Comparison of ENCODE assay signal across 18 mouse cellular contexts in the genomic region with DNA sequence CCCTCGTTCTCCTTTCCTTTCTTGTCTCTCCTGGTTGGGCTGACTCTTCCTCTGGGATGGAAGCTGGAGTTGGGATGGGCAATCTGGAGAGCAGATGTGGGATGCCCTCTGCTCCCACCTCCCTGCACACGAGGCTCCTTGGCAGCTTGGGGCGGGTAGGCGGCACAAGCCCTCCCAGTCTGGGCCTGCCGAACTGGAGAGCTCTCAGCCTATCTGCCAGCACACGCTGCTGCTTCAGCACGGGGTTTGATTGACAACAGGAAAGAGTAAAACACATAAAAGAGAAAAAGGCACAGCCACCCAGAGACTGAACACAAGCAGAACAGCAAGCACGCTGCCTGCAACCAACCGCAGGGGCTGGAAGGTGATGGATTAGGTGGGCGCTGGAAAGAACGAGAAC.
DNase-seq lines count a peak whose midpoint lies in the region; ATAC-seq lines count a peak whose summit lies in the region.
"Had no signal": no experiment of that assay in that cellular context is flagged by ENCODE, and none has a peak within 500 bp of the region (broad histone marks: within the 10 kb centered on the region; RNA-seq: fewer than 3 reads in every experiment).

No protein-coding gene starts in this region.

- no peak for ATAC-seq in CD4-positive, CD25-positive, alpha-beta regulatory T cell, adult 4 months
- no peak for ATAC-seq in midbrain, embryonic 14.5 days (ENCODE audit: low FRiP score, low TSS enrichment)
- peak; percentile 50; the same call in 1 of the 2 replicates for ATAC-seq in hindbrain, embryonic 16.5 days
- ATAC-seq: Patski had no signal

- 39% methylated on average over 11 of the region's 11 CpGs for WGBS in midbrain, embryonic 10.5 days
- WGBS in midbrain, embryonic 14.5 days = 48% methylated on average over 11 of the region's 11 CpGs
- 37% methylated on average over 11 of the region's 11 CpGs for WGBS in hindbrain, embryonic 16.5 days

- no peak overlapping the region for H3K9ac ChIP-seq in midbrain, embryonic 14.5 days (replicated peaks; ENCODE audit: low read length)
- H3K9ac ChIP-seq in hindbrain, embryonic 16.5 days (ENCODE audit: low read depth, low read length) = no peak overlapping the region
- H3K9ac ChIP-seq: heart, embryonic 13.5 days; hindbrain, embryonic 15.5 days; liver, embryonic 13.5 days had no signal

- peak overlapping the region; percentile 52 for H3K27ac ChIP-seq in midbrain, embryonic 10.5 days (replicated peaks)
- no peak overlapping the region for H3K27ac ChIP-seq in midbrain, embryonic 14.5 days (replicated peaks; ENCODE audit: low read depth, low read length)
- H3K27ac ChIP-seq in hindbrain, embryonic 16.5 days (ENCODE audit: low read depth, low read length) = no peak overlapping the region
- H3K27ac ChIP-seq: heart, embryonic 13.5 days; hindbrain, embryonic 15.5 days; liver, embryonic 13.5 days had no signal

- peaks cover 100% of the 10 kb centered on the region for H3K27me3 ChIP-seq in midbrain, embryonic 10.5 days (ENCODE audit: low read depth, poor library complexity, severe bottlenecking)
- peaks cover 9% of the 10 kb centered on the region; the same call in 1 of the 2 replicates for H3K27me3 ChIP-seq in midbrain, embryonic 14.5 days (ENCODE audit: control insufficient read depth, insufficient read depth, low read length)
- H3K27me3 ChIP-seq in hindbrain, embryonic 16.5 days (replicated peaks; ENCODE audit: control insufficient read depth, insufficient read depth, low read length) = peaks cover 2% of the 10 kb centered on the region; the same call in 1 of the 2 replicates
- H3K27me3 ChIP-seq: Patski had no signal

- peaks cover 29% of the 10 kb centered on the region for H3K4me1 ChIP-seq in midbrain, embryonic 10.5 days
- H3K4me1 ChIP-seq in midbrain, embryonic 14.5 days (ENCODE audit: control insufficient read depth, insufficient read depth, low read length) = no peaks in the 10 kb centered on the region
- no peaks in the 10 kb centered on the region for H3K4me1 ChIP-seq in hindbrain, embryonic 16.5 days (ENCODE audit: control insufficient read depth, insufficient read depth, low read depth, low read length)
- H3K4me1 ChIP-seq: hindbrain, embryonic 15.5 days; liver, embryonic 13.5 days had no signal

- DNase-seq in CD4-positive, CD25-positive, alpha-beta regulatory T cell, adult 2 months (ENCODE audit: low read depth, low spot score) = peak; percentile 28
- no peak for DNase-seq in midbrain, embryonic 10.5 days (ENCODE audit: low spot score)
- DNase-seq in midbrain, embryonic 14.5 days = no peak
- DNase-seq in thymus, postnatal 36 days = peak; percentile 23 to 39
- no peak for DNase-seq in urinary bladder, adult 2 months (ENCODE audit: low spot score)
- no peak for DNase-seq in neural tube, embryonic 10.5 days (ENCODE audit: extremely low spot score, low spot score)
- DNase-seq: adrenal gland, adult 2 months; cerebellum, adult 8-10 months; embryo, embryonic 11 days; kidney, adult 2 months; kidney, postnatal 36 days; liver, embryonic 13.5 days; right cerebral cortex, postnatal 14 days had no signal

- no peak overlapping the region for H3K4me3 ChIP-seq in midbrain, embryonic 10.5 days
- H3K4me3 ChIP-seq in midbrain, embryonic 14.5 days (replicated peaks; ENCODE audit: low read depth, low read length) = no peak overlapping the region
- H3K4me3 ChIP-seq in hindbrain, embryonic 16.5 days (ENCODE audit: low read length) = no peak overlapping the region
- H3K4me3 ChIP-seq: hindbrain, embryonic 15.5 days; liver, embryonic 13.5 days had no signal

- no peak overlapping the region for H3K4me2 ChIP-seq in midbrain, embryonic 14.5 days (ENCODE audit: low read length)
- H3K4me2 ChIP-seq in hindbrain, embryonic 16.5 days (ENCODE audit: low read length) = no peak overlapping the region
- H3K4me2 ChIP-seq: hindbrain, embryonic 15.5 days had no signal

- H3K36me3 ChIP-seq in midbrain, embryonic 10.5 days = no peaks in the 10 kb centered on the region
- H3K36me3 ChIP-seq in midbrain, embryonic 14.5 days (ENCODE audit: control insufficient read depth, insufficient read depth, low read length) = no peaks in the 10 kb centered on the region
- H3K36me3 ChIP-seq in hindbrain, embryonic 16.5 days (ENCODE audit: control insufficient read depth, insufficient read depth, low read length) = no peaks in the 10 kb centered on the region
- H3K36me3 ChIP-seq: heart, embryonic 13.5 days; hindbrain, embryonic 15.5 days; liver, embryonic 13.5 days had no signal

- H3K9me3 ChIP-seq in midbrain, embryonic 10.5 days (replicated peaks) = no peaks in the 10 kb centered on the region
- H3K9me3 ChIP-seq in midbrain, embryonic 14.5 days (ENCODE audit: control insufficient read depth, low read length) = no peaks in the 10 kb centered on the region
- H3K9me3 ChIP-seq in hindbrain, embryonic 16.5 days (ENCODE audit: control insufficient read depth, low read length) = no peaks in the 10 kb centered on the region
- H3K9me3 ChIP-seq: heart, embryonic 13.5 days; hindbrain, embryonic 15.5 days; liver, embryonic 13.5 days had no signal

Comparison
In these comparisons a context has a peak if more than half of its experiments do, and no peak if none do; other contexts are left out.
1. DNase-seq: peak in CD4-positive, CD25-positive, alpha-beta regulatory T cell, adult 2 months (single experiment) and thymus, postnatal 36 days (2 of 2); none in midbrain, embryonic 10.5 days (single experiment), midbrain, embryonic 14.5 days (single experiment), urinary bladder, adult 2 months (single experiment) and neural tube, embryonic 10.5 days (single experiment).